Mouse (Mus musculus): ENCODE data around the gene Aaed1.

GRCm38 (mm10) chr13:64309036-64309435, 3.5 kb downstream of the Aaed1 start:
- TF ChIP-seq CTCF (conservative IDR thresholded peaks at IDR 0.05; ENCODE audit: insufficient read depth, insufficient read length, low read depth, low read length) (no peak), POLR2A (IDR thresholded peaks at IDR 0.05; ENCODE audit: low read depth, low read length) (no peak)

Data from kidney, adult 2 months (tissue).